Mouse (Mus musculus) lung, adult 2 months (tissue): ENCODE measurements around the gene Prss3. TPM values are rescaled to one million over a fixed set of nuclear protein-coding genes. Genes with fewer than 3 reads are reported as not detected.
"Not testable (repeated sequence)": the region's sequence is repeated elsewhere in the genome, so short reads cannot be mapped to it uniquely, and the experiment has no call there.

Experiments used
- DNase-seq: peaks from one replicate; pipeline ENCODE4 v3.0.0; 2022
- H3K4me1 ChIP-seq: fragments of 200-500 bp; 2 replicates; pipeline ENCODE4 v1.6.1; 2011; ENCODE audit warnings: low read length; ENCODE audit not compliant: control insufficient read depth, insufficient read depth
- H3K4me3 ChIP-seq: fragments of 200-500 bp; replicated peaks from 2 replicates; pipeline ENCODE3; 2011; ENCODE audit warnings: low read depth, mild to moderate bottlenecking, control low read depth, low read length; ENCODE audit errors: extremely low read depth
- CTCF ChIP-seq: fragments of 200-500 bp; IDR thresholded peaks from 2 replicates; pipeline ENCODE4 v1.5.1; 2011; ENCODE audit warnings: mild to moderate bottlenecking, low read length, control low read depth; ENCODE audit not compliant: insufficient read depth
- POLR2A ChIP-seq: fragments of 200-500 bp; IDR thresholded peaks from 2 replicates; pipeline ENCODE4 v1.6.1; 2011; ENCODE audit warnings: low read depth, mild to moderate bottlenecking, control low read depth, low read length, borderline replicate concordance; ENCODE audit errors: extremely low read depth
- WGBS: fragments of 180-500 bp; shearing (Covaris S2); methylation state at CpG from one replicate; pipeline ENCODE4 v1.1.7; 2018; 5-methylcytosine and 5-hydroxymethylcytosine counted together
- polyA plus RNA-seq: library from polyadenylated mRNA; depleted of rRNA; stranded (reverse); fragments of >200 nt; gene quantifications from 2 replicates; pipeline ENCODE4 v1.2.3, GENCODE M21; 2012; rRNA removed

The Prss3 gene
- polyA plus RNA-seq = 0.29 TPM in 1 of 2 replicates, not detected in the other

DNA sequence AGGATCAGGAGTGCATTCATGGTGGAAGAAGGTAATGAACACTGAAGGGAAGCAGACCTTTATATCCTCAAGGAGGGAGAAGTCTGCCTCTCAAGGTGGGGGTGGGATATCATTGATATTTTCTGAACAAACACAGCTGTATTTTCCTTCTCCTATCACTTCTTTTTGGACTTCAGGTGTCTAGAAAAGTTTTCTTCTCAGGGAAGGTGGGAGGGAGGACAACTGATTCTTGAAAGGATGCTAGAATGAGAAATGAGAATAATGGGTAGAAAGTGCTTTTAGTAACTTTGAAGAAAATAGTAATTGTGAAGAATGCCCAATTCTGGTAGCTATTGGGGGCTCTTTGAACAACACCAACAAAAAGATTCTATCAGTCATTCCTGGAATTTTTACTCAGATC lies at the start of gene Prss3:
Gene Prss3, minus strand, starts transcription at position 101 of the 400 bp plus-strand sequence.
- not testable (repeated sequence) for DNase-seq, H3K4me3 ChIP-seq, H3K4me1 ChIP-seq

GRCm38 (mm10) chr6:41392056-41392455 lies 14.6 kb upstream of the Prss3 start, which contains the start of gene Gm5771:
Gm5771 (plus strand) TSS chr6:41392356.
- H3K4me1 ChIP-seq, H3K4me3 ChIP-seq, DNase-seq: not testable (repeated sequence)

DNA sequence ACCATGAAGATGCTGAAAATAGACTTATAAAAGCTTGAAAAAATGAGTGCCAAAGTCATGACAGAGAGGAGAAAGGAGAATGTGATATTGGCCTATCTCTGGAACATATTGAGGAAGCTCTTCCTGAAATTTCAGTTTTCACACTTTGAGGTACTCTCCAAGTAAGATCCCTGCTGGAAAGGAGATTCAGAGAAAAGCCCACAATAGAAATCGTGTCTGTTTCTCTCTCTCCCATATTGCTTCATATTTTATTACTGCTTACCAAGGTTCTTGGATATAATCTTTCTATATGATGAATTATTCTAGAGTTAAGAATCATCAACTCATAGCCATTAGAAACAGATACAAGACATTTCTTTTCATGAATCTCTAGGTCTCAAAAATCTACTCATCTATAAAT lies 14.2 kb upstream of the Prss3 start:
- not testable (repeated sequence) for H3K4me1 ChIP-seq
- WGBS = 65% methylated on average over 1 of the region's 1 CpGs

DNA sequence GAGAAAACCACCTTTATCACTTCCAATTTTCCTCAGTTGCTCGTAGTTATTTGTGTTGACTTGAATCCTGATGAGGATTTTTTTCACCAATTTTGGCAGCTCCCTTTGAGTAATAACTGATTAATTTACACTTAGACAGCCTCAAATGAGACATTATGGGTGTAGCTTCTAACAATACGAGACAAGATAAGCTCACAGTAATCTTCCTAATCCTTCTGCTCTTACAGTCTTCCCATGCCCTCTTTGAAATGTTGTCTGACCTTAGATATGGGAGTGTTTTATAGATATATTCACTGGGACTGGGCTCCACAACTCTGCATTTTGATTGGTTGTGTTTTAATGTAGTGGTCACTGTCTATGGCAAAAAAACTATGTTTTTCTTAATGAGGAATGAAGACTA lies 9.3 kb upstream of the Prss3 start:
- Histone ChIP-seq H3K4me1 (no peaks in the 10 kb centered on the region), H3K4me3 (no peak overlapping the region)
- TF ChIP-seq CTCF (no peak), POLR2A (no peak)
- WGBS = 72% methylated on average over 2 of the region's 2 CpGs
- no peak for DNase-seq

More for the DNA sequence above, 14.2 kb upstream of the Prss3 start:
- DNase-seq, H3K4me3 ChIP-seq: not testable (repeated sequence)

DNA sequence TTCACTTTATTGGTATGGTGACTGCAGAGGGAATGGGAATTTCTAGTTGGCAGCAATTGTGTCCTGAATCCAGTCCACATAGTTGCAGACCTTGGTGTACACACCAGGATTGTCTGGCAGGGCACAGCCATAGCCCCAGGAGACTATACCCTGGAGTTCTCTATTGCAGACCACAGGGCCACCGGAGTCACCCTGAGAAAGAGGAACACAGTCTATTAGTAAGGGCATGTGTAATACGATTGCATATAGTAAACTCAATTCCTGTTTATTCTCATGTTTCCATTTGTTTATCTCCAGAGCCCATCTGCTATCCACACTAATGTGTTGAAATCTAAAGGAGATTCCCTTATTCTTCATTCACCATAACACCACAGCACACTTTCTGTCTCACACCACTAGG lies 3.7 kb downstream of the Prss3 start:
- DNase-seq, H3K4me3 ChIP-seq, H3K4me1 ChIP-seq: not testable (repeated sequence)
- 67% methylated on average over 2 of the region's 2 CpGs for WGBS

- no peak for DNase-seq
- WGBS = 64% methylated on average over 2 of the region's 2 CpGs
- TF ChIP-seq POLR2A = no peak
- TF ChIP-seq CTCF = no peak
- Histone ChIP-seq H3K4me1 (no peaks in the 10 kb centered on the region), H3K4me3 (no peak within 1 kb of the TSS)
These were observed 23.5 kb downstream of the Prss3 start, which contains the start of gene Try10 for GRCm38 (mm10) chr6:41353932-41354331. Try10 (plus strand) TSS chr6:41354105.

Other genes starting within 250 kb of the Prss3 start
- 0.37 and 14.4 TPM in 2 replicates for gene Try4, start 75.4 kb downstream of the Prss3 start, polyA plus RNA-seq
- 4.7 TPM in 1 of 2 replicates, not detected in the other for gene Try5, start 60.8 kb downstream of the Prss3 start, polyA plus RNA-seq
- gene Try10, start 23.6 kb downstream of the Prss3 start, polyA plus RNA-seq = not detected in 2 replicates
- not detected in 2 replicates for gene Gm5771, start 14.7 kb upstream of the Prss3 start, polyA plus RNA-seq
- not detected in 2 replicates for gene Gm10334, start 68.5 kb upstream of the Prss3 start, polyA plus RNA-seq
- not detected in 2 replicates for gene Prss1, start 81.3 kb upstream of the Prss3 start, polyA plus RNA-seq
- gene Prss2, start 144.1 kb upstream of the Prss3 start, polyA plus RNA-seq = 0.46 and 17.9 TPM in 2 replicates
- gene Ephb6, start 227.8 kb upstream of the Prss3 start, polyA plus RNA-seq = 13.0 and 16.2 TPM in 2 replicates